In genomic region chr10:26353781-26354180, GRCm38 (mm10) we compare ENCODE assay signal across 25 mouse cellular contexts. TPM values are rescaled to one million over a fixed set of nuclear protein-coding genes. Genes with fewer than 3 reads are reported as not detected.
DNase-seq lines count a peak whose midpoint lies in the region; ATAC-seq lines count a peak whose summit lies in the region.
"Had no signal": no experiment of that assay in that cellular context is flagged by ENCODE, and none has a peak within 500 bp of the region (broad histone marks: within the 10 kb centered on the region; RNA-seq: fewer than 3 reads in every experiment).

No protein-coding gene starts in this region.

- H3K4me2 ChIP-seq in forebrain, embryonic 12.5 days, result no peak overlapping the region
- no peak overlapping the region for H3K4me2 ChIP-seq in forebrain, embryonic 11.5 days (ENCODE audit: low read depth, low read length, severe bottlenecking)
- no peak overlapping the region for H3K4me2 ChIP-seq in intestine, embryonic 14.5 days (ENCODE audit: low read length)
- no peak overlapping the region for H3K4me2 ChIP-seq in intestine, embryonic 16.5 days (ENCODE audit: low read depth, low read length)
- H3K4me2 ChIP-seq: embryonic facial prominence, embryonic 13.5 days; embryonic facial prominence, embryonic 15.5 days had no signal

- H3K27me3 ChIP-seq in forebrain, embryonic 12.5 days, result no peaks in the 10 kb centered on the region
- no peaks in the 10 kb centered on the region for H3K27me3 ChIP-seq in forebrain, embryonic 11.5 days (ENCODE audit: control insufficient read depth, insufficient read depth, low read length)
- no peaks in the 10 kb centered on the region for H3K27me3 ChIP-seq in intestine, embryonic 14.5 days (replicated peaks; ENCODE audit: control insufficient read depth, insufficient read depth, low read length)
- H3K27me3 ChIP-seq in intestine, embryonic 16.5 days (replicated peaks; ENCODE audit: control insufficient read depth, insufficient read depth, low read length), result no peaks in the 10 kb centered on the region
- H3K27me3 ChIP-seq: CH12.LX; embryonic facial prominence, embryonic 13.5 days; embryonic facial prominence, embryonic 15.5 days had no signal

- no peak overlapping the region for H3K27ac ChIP-seq in forebrain, embryonic 12.5 days
- no peak overlapping the region for H3K27ac ChIP-seq in forebrain, embryonic 11.5 days (ENCODE audit: low read depth, low read length)
- H3K27ac ChIP-seq in intestine, embryonic 14.5 days (ENCODE audit: low read depth), result no peak overlapping the region
- H3K27ac ChIP-seq in intestine, embryonic 16.5 days (ENCODE audit: low read length), result no peak overlapping the region
- H3K27ac ChIP-seq: embryonic facial prominence, embryonic 13.5 days; embryonic facial prominence, embryonic 15.5 days; forebrain, embryonic 10.5 days had no signal

- ATAC-seq in forebrain, embryonic 12.5 days (ENCODE audit: low FRiP score), result peak; percentile 23; the same call in 1 of the 2 replicates
- no peak for ATAC-seq in forebrain, embryonic 11.5 days (replicated peaks; ENCODE audit: low FRiP score)
- no peak for ATAC-seq in intestine, embryonic 14.5 days (replicated peaks; ENCODE audit: low FRiP score, low TSS enrichment, low read depth)
- ATAC-seq in intestine, embryonic 16.5 days, result no peak
- ATAC-seq: CD4-positive, CD25-positive, alpha-beta regulatory T cell, adult 4 months; forebrain, embryonic 14.5 days; forebrain, embryonic 16.5 days had no signal

- H3K4me3 ChIP-seq in forebrain, embryonic 12.5 days (replicated peaks), result no peak overlapping the region
- H3K4me3 ChIP-seq in forebrain, embryonic 11.5 days (ENCODE audit: low read depth, low read length), result no peak overlapping the region
- H3K4me3 ChIP-seq in intestine, embryonic 14.5 days (ENCODE audit: low read depth, low read length), result no peak overlapping the region
- no peak overlapping the region for H3K4me3 ChIP-seq in intestine, embryonic 16.5 days (ENCODE audit: low read length)
- H3K4me3 ChIP-seq: embryonic facial prominence, embryonic 13.5 days; embryonic facial prominence, embryonic 15.5 days; erythroblast, embryonic 14.5 days; forebrain, embryonic 10.5 days had no signal

- H3K36me3 ChIP-seq in forebrain, embryonic 12.5 days (replicated peaks), result peaks cover 29% of the 10 kb centered on the region
- H3K36me3 ChIP-seq in forebrain, embryonic 11.5 days (ENCODE audit: control insufficient read depth, insufficient read depth, low read length), result no peaks in the 10 kb centered on the region; the same call in none of the 2 replicates
- peaks cover 22% of the 10 kb centered on the region for H3K36me3 ChIP-seq in intestine, embryonic 14.5 days (ENCODE audit: control insufficient read depth, insufficient read depth, low read length)
- H3K36me3 ChIP-seq in intestine, embryonic 16.5 days (ENCODE audit: control insufficient read depth, insufficient read depth, low read length), result peaks cover 3% of the 10 kb centered on the region; the same call in 1 of the 2 replicates

- no peak overlapping the region for H3K9ac ChIP-seq in forebrain, embryonic 12.5 days
- H3K9ac ChIP-seq in forebrain, embryonic 11.5 days (ENCODE audit: low read length), result no peak overlapping the region
- H3K9ac ChIP-seq in intestine, embryonic 14.5 days (ENCODE audit: low read length), result no peak overlapping the region
- no peak overlapping the region for H3K9ac ChIP-seq in intestine, embryonic 16.5 days (ENCODE audit: low read depth, low read length)
- H3K9ac ChIP-seq: embryonic facial prominence, embryonic 13.5 days; embryonic facial prominence, embryonic 15.5 days had no signal

- 53% methylated on average over 4 of the region's 4 CpGs for WGBS in forebrain, embryonic 12.5 days
- WGBS in forebrain, embryonic 11.5 days, result 52% methylated on average over 4 of the region's 4 CpGs
- WGBS in intestine, embryonic 14.5 days, result 76% methylated on average over 4 of the region's 4 CpGs
- WGBS in intestine, embryonic 16.5 days, result 69% methylated on average over 4 of the region's 4 CpGs

- DNase-seq in forebrain, embryonic 11.5 days (ENCODE audit: low spot score), result no peak
- peak; percentile 10 for DNase-seq in intestine, embryonic 14.5 days (ENCODE audit: low spot score)
- DNase-seq in ZHBTc4 (ENCODE audit: low read depth, low spot score), result peak; percentile 29
- no peak for DNase-seq in lung, adult 18-20 months
- DNase-seq: adrenal gland, adult 2 months; adrenal gland, postnatal 10 days; adrenal gland, postnatal 25 days; B cell, adult 2 months; cerebellum, adult 11 months; cerebellum, adult 18-20 months; cerebellum, adult 8-10 months; cerebellum, adult 9-11 months; cerebellum, postnatal 14 days; cerebellum, postnatal 36 days; embryo, embryonic 11 days had no signal

- H3K4me1 ChIP-seq in forebrain, embryonic 12.5 days, result no peaks in the 10 kb centered on the region
- no peaks in the 10 kb centered on the region for H3K4me1 ChIP-seq in forebrain, embryonic 11.5 days (replicated peaks; ENCODE audit: control insufficient read depth, insufficient read depth, low read length)
- no peaks in the 10 kb centered on the region for H3K4me1 ChIP-seq in intestine, embryonic 14.5 days (replicated peaks; ENCODE audit: control insufficient read depth, insufficient read depth, low read length)
- H3K4me1 ChIP-seq in intestine, embryonic 16.5 days (ENCODE audit: control insufficient read depth, insufficient read depth, low read length), result no peaks in the 10 kb centered on the region
- H3K4me1 ChIP-seq: embryonic facial prominence, embryonic 15.5 days; forebrain, embryonic 10.5 days had no signal

- 0 out of 2 replicates have a peak, but pooled peaks cover 5% of the 10 kb centered on the region for H3K9me3 ChIP-seq in forebrain, embryonic 12.5 days
- no peaks in the 10 kb centered on the region for H3K9me3 ChIP-seq in forebrain, embryonic 11.5 days (ENCODE audit: control insufficient read depth, low read length)
- H3K9me3 ChIP-seq in intestine, embryonic 14.5 days (ENCODE audit: control insufficient read depth, low read length), result no peaks in the 10 kb centered on the region
- no peaks in the 10 kb centered on the region for H3K9me3 ChIP-seq in intestine, embryonic 16.5 days (ENCODE audit: control insufficient read depth, low read length)
- H3K9me3 ChIP-seq: embryonic facial prominence, embryonic 15.5 days had no signal

RNA-seq across cellular contexts. Expression of gene L3mbtl3, which starts 22.0 kb away (rescaled TPM):
- 22.3 and 24.7 TPM in 2 replicates for polyA plus RNA-seq in forebrain, embryonic 12.5 days (2016; fragmentation: Nextera tagmentation; extraction: Ambion mirVana)
- polyA plus RNA-seq in forebrain, embryonic 11.5 days (2014; fragmentation: Nextera tagmentation; extraction: Ambion mirVana), result 21.5 and 23.2 TPM in 2 replicates
- polyA plus RNA-seq in intestine, embryonic 14.5 days (2014; fragmentation: Nextera tagmentation; extraction: Ambion mirVana), result 12.3 and 14.6 TPM in 2 replicates
- polyA plus RNA-seq in intestine, embryonic 16.5 days (2015; fragmentation: Nextera tagmentation; extraction: Ambion mirVana), result 7.4 and 8.3 TPM in 2 replicates

Comparison
In these comparisons a context has a peak if more than half of its experiments do, and no peak if none do; other contexts are left out.
1. DNase-seq: peak in intestine, embryonic 14.5 days (single experiment) and ZHBTc4 (single experiment); none in forebrain, embryonic 11.5 days (single experiment) and lung, adult 18-20 months (0 of 2).